Mouse (Mus musculus) heart, adult 18-20 months (tissue): ENCODE data around the gene Homer2. TPM values are rescaled to one million over a fixed set of nuclear protein-coding genes. Genes with fewer than 3 reads are reported as not detected.

Source experiments
- DNase-seq, 2 experiments: peaks; one replicate each; pipeline ENCODE4 v3.0.0; 2021 to 2022; ENCODE audit warnings: mixed read lengths in 1 of 2
- total RNA-seq, 2 experiments: library from RNA; stranded (reverse); gene quantifications; 2 replicates each; pipeline ENCODE4 v1.2.3; 2021

The Homer2 gene
- total RNA-seq, 2 experiments from 2014 or later: 83.1 to 84.1 TPM

GRCm38 (mm10) chr7:81561211-81561610, 146.1 kb downstream of the Homer2 start:
- DNase-seq: no peak

- no peak for DNase-seq
Observed at GRCm38 (mm10) chr7:81560101-81561049, 147.0 kb downstream of the Homer2 start.

- DNase-seq: no peak
Observed at GRCm38 (mm10) chr7:81559231-81559980, 147.9 kb downstream of the Homer2 start.

GRCm38 (mm10) chr7:81557985-81558360, 149.4 kb downstream of the Homer2 start:
- no peak for DNase-seq

- no peak for DNase-seq
Observed at GRCm38 (mm10) chr7:81557252-81557984, 149.9 kb downstream of the Homer2 start.

- DNase-seq: no peak
Observed at GRCm38 (mm10) chr7:81556839-81557238, 150.5 kb downstream of the Homer2 start.

- DNase-seq: no peak
Observed at GRCm38 (mm10) chr7:81554369-81554768, 153.0 kb downstream of the Homer2 start.

- DNase-seq: no peak
Observed at GRCm38 (mm10) chr7:81553589-81553988, 153.7 kb downstream of the Homer2 start.

Other genes with a start within 250 kb of the Homer2 start
- not detected for gene Ap3b2, start 213.6 kb downstream of the Homer2 start, total RNA-seq
- not detected for gene BC048679, start 209.2 kb downstream of the Homer2 start, total RNA-seq
- 100 to 1,000 TPM; 322 to 355 TPM for gene Fsd2, start 140.6 kb downstream of the Homer2 start, total RNA-seq
- gene Whamm, start 136.3 kb downstream of the Homer2 start, total RNA-seq: 1 to 10 TPM; 7.3 to 9.1 TPM
- gene Ramac, start 55.4 kb upstream of the Homer2 start, total RNA-seq: 10 to 100 TPM; 22.8 to 26.8 TPM
- gene 3110040N11Rik, start 82.0 kb upstream of the Homer2 start, total RNA-seq: 10 to 100 TPM; 27.6 to 32.3 TPM
- 100 to 1,000 TPM; 134 to 141 TPM for gene Btbd1, start 121.9 kb upstream of the Homer2 start, total RNA-seq
- not detected for gene Gm10160, start 148.3 kb upstream of the Homer2 start, total RNA-seq
- 10 to 100 TPM; 10.7 to 12.3 TPM for gene Tm6sf1, start 151.5 kb upstream of the Homer2 start, total RNA-seq
- 1 to 10 TPM; 7.2 to 9.2 TPM for gene Hdgfl3, start 226.9 kb upstream of the Homer2 start, total RNA-seq